Mouse (Mus musculus) MEL (cell line): ENCODE measurements around the gene Vps53. TPM values are rescaled to one million over a fixed set of nuclear protein-coding genes. Genes with fewer than 3 reads are reported as not detected.
"Not testable (repeated sequence)": the region's sequence is repeated elsewhere in the genome, so short reads cannot be mapped to it uniquely, and the experiment has no call there.

Experiments
- DNase-seq: peaks from one replicate; pipeline ENCODE4 v3.0.0; 2011; ENCODE audit warnings: low read depth, low spot score
- H3K27ac ChIP-seq: 2 replicates; pipeline ENCODE4 v1.5.1; 2012; ENCODE audit warnings: low read depth, mild to moderate bottlenecking, control low read depth, low read length, moderate library complexity; ENCODE audit not compliant: control insufficient read depth
- H3K27me3 ChIP-seq, 2 experiments: fragments of 150-350 bp in 1 of 2; sonication (generic) in 1 of 2; 2 replicates each; pipeline ENCODE4 v1.6.1; 2012; ENCODE audit warnings: low read length in 2 of 2, mild to moderate bottlenecking in 2 of 2, improper control_type of control experiment in 1 of 2, moderate library complexity in 1 of 2; ENCODE audit not compliant: insufficient read depth in 2 of 2, control insufficient read depth in 1 of 2
- H3K36me3 ChIP-seq, 2 experiments: 2 replicates each; pipeline ENCODE4 v1.6.1; 2012 to 2014; ENCODE audit warnings: low read length in 2 of 2, improper control_type of control experiment in 1 of 2, inconsistent platforms in 1 of 2, mild to moderate bottlenecking in 1 of 2; ENCODE audit not compliant: insufficient read depth in 2 of 2, control insufficient read depth in 1 of 2
- H3K4me1 ChIP-seq, 2 experiments: fragments of 150-350 bp in 1 of 2; sonication (generic) in 1 of 2; 2 replicates each; pipeline ENCODE4 v1.6.1; 2012; ENCODE audit warnings: low read length in 2 of 2, improper control_type of control experiment in 1 of 2, mild to moderate bottlenecking in 1 of 2; ENCODE audit not compliant: insufficient read depth in 2 of 2, control insufficient read depth in 1 of 2
- H3K4me3 ChIP-seq, 2 experiments: fragments of 150-350 bp in 1 of 2; sonication (generic) in 1 of 2; 2 replicates each; pipeline ENCODE4 v1.5.1; 2012; ENCODE audit warnings: low read depth in 2 of 2, low read length in 2 of 2, mild to moderate bottlenecking in 2 of 2, moderate library complexity in 2 of 2, control low read depth in 1 of 2, improper control_type of control experiment in 1 of 2; ENCODE audit not compliant: control insufficient read depth in 1 of 2, insufficient read depth in 1 of 2
- H3K79me2 ChIP-seq: 2 replicates; pipeline ENCODE4 v1.6.1; 2012; ENCODE audit warnings: mild to moderate bottlenecking, low read length, moderate library complexity; ENCODE audit not compliant: control insufficient read depth, poor library complexity, insufficient read depth
- H3K9ac ChIP-seq: 2 replicates; pipeline ENCODE4 v1.6.1; 2012; ENCODE audit warnings: low read depth, mild to moderate bottlenecking, control low read depth, low read length, moderate library complexity; ENCODE audit not compliant: control insufficient read depth, poor library complexity, severe bottlenecking
- H3K9me3 ChIP-seq: fragments of 150-350 bp; sonication (generic); replicated peaks from 2 replicates; pipeline ENCODE4 v1.6.1; 2012; ENCODE audit warnings: mild to moderate bottlenecking, low read length, improper control_type of control experiment, moderate library complexity; ENCODE audit not compliant: insufficient read depth
- BHLHE40 ChIP-seq: IDR thresholded peaks from 2 replicates; pipeline ENCODE4 v1.6.1; 2012; ENCODE audit warnings: low read depth, mild to moderate bottlenecking, inconsistent platforms, low read length, improper control_type of control experiment, borderline replicate concordance
- CTCF ChIP-seq, 3 experiments: IDR thresholded peaks in 2 of 3; conservative IDR thresholded peaks in 1 of 3; 2 replicates each; pipeline ENCODE4 v1.5.1; 2011 to 2012; ENCODE audit warnings: low read length in 3 of 3, low read depth in 2 of 3, mild to moderate bottlenecking in 2 of 3, improper control_type of control experiment in 1 of 3, inconsistent platforms in 1 of 3, mixed read lengths in 1 of 3, moderate library complexity in 1 of 3; ENCODE audit not compliant: control insufficient read depth in 1 of 3, insufficient read depth in 1 of 3, poor library complexity in 1 of 3, severe bottlenecking in 1 of 3
- ETS1 ChIP-seq: IDR thresholded peaks from 2 replicates; pipeline ENCODE4 v1.6.1; 2012; ENCODE audit warnings: low read depth, mild to moderate bottlenecking, inconsistent platforms, low read length, improper control_type of control experiment, moderate library complexity
- GABPA ChIP-seq: IDR thresholded peaks from 2 replicates; pipeline ENCODE4 v1.6.1; 2012; ENCODE audit warnings: low read depth, mild to moderate bottlenecking, inconsistent platforms, low read length, improper control_type of control experiment, moderate library complexity
- JUND ChIP-seq: IDR thresholded peaks from 2 replicates; pipeline ENCODE4 v1.6.1; 2011; ENCODE audit warnings: low read depth, mild to moderate bottlenecking, improper control_type of control experiment, low read length
- KAT2A ChIP-seq: conservative IDR thresholded peaks from 2 replicates; pipeline ENCODE4 v1.6.1; 2012; ENCODE audit warnings: low read depth, low read length, improper control_type of control experiment, inconsistent platforms
- MAFK ChIP-seq: IDR thresholded peaks from 2 replicates; pipeline ENCODE4 v1.6.1; 2011; ENCODE audit warnings: low read depth, mild to moderate bottlenecking, low read length, improper control_type of control experiment, borderline replicate concordance
- MAX ChIP-seq: IDR thresholded peaks from 2 replicates; pipeline ENCODE4 v1.6.1; 2011; ENCODE audit warnings: low read length, improper control_type of control experiment
- MAZ ChIP-seq: IDR thresholded peaks from 2 replicates; pipeline ENCODE4 v1.6.1; 2012; ENCODE audit warnings: low read depth, mild to moderate bottlenecking, inconsistent platforms, low read length, improper control_type of control experiment
- NELFE ChIP-seq: IDR thresholded peaks from 2 replicates; pipeline ENCODE4 v1.6.1; 2011; ENCODE audit warnings: low read depth, low read length, improper control_type of control experiment
- NRF1 ChIP-seq: IDR thresholded peaks from 2 replicates; pipeline ENCODE4 v1.6.1; 2014; ENCODE audit warnings: low read depth, mild to moderate bottlenecking, inconsistent platforms, low read length, improper control_type of control experiment, moderate library complexity; ENCODE audit not compliant: poor library complexity, insufficient read depth, severe bottlenecking
- POLR2A ChIP-seq, 2 experiments: IDR thresholded peaks; 2 replicates each; pipeline ENCODE4 v1.6.1; 2011 to 2012; ENCODE audit warnings: low read length in 2 of 2, mild to moderate bottlenecking in 2 of 2, control low read depth in 1 of 2, improper control_type of control experiment in 1 of 2, low read depth in 1 of 2, moderate library complexity in 1 of 2; ENCODE audit not compliant: control insufficient read depth in 1 of 2, insufficient read depth in 1 of 2, poor library complexity in 1 of 2
- POLR2AphosphoS2 ChIP-seq: IDR thresholded peaks from 2 replicates; pipeline ENCODE4 v1.6.1; 2011; ENCODE audit warnings: low read length, improper control_type of control experiment
- POLR2AphosphoS5 ChIP-seq: IDR thresholded peaks from 2 replicates; pipeline ENCODE4 v1.6.1; 2012; ENCODE audit warnings: low read depth, borderline replicate concordance, mild to moderate bottlenecking, inconsistent platforms, low read length, moderate library complexity, mixed read lengths
- RAD21 ChIP-seq: IDR thresholded peaks from 2 replicates; pipeline ENCODE4 v1.6.1; 2011; ENCODE audit warnings: mild to moderate bottlenecking, low read depth, low read length, improper control_type of control experiment
- SMC3 ChIP-seq: IDR thresholded peaks from 2 replicates; pipeline ENCODE4 v1.6.1; 2011; ENCODE audit warnings: low read depth, low read length, improper control_type of control experiment
- TAL1 ChIP-seq: IDR thresholded peaks from 2 replicates; pipeline ENCODE4 v1.6.1; 2012; ENCODE audit warnings: mild to moderate bottlenecking, inconsistent platforms, low read length, moderate library complexity, mixed read lengths
- USF1 ChIP-seq: IDR thresholded peaks from 2 replicates; pipeline ENCODE4 v1.6.1; 2014; ENCODE audit warnings: low read depth, mild to moderate bottlenecking, inconsistent platforms, low read length, improper control_type of control experiment, moderate library complexity
- ZC3H11A ChIP-seq: IDR thresholded peaks from 2 replicates; pipeline ENCODE4 v1.6.1; 2012; ENCODE audit warnings: low read depth, mild to moderate bottlenecking, inconsistent platforms, low read length, improper control_type of control experiment
- ZMIZ1 ChIP-seq: IDR thresholded peaks from 2 replicates; pipeline ENCODE4 v1.6.1; 2012; ENCODE audit warnings: low read depth, mild to moderate bottlenecking, inconsistent platforms, low read length, improper control_type of control experiment, moderate library complexity
- polyA plus RNA-seq, 2 experiments: library from polyadenylated mRNA; stranded (reverse) in 1 of 2; unstranded in 1 of 2; fragments of >175 nt in 1 of 2; fragments of >200 nt in 1 of 2; gene quantifications; 2 replicates each; pipeline versions ENCODE4 v1.2.1 to v1.2.4; 2012; ENCODE audit warnings: low replicate concordance in 2 of 2, low read depth in 1 of 2; ENCODE audit not compliant: insufficient read length in 2 of 2, insufficient read depth in 1 of 2, missing spikeins in 1 of 2
- total RNA-seq: library from RNA; depleted of rRNA; stranded (reverse); fragments of 300-350 nt; gene quantifications from 2 replicates; pipeline ENCODE4 v1.2.3, GENCODE M21; 2012

The Vps53 gene
- total and polyA plus RNA-seq, 3 experiments: 38.4 to 50.4 TPM; not detected in 1

- no peak overlapping the region for H3K27ac ChIP-seq
- H3K9ac ChIP-seq: no peak overlapping the region
- H3K79me2 ChIP-seq: no peaks in the 10 kb centered on the region
- peaks cover 0 to 13% of the 10 kb centered on the region in 2 experiments; a peak in 2 of 4 replicates for H3K36me3 ChIP-seq
- peaks cover 0 to 2% of the 10 kb centered on the region in 2 experiments; a peak in 2 of 4 replicates for H3K27me3 ChIP-seq
- TF ChIP-seq ETS1: no peak
- TF ChIP-seq NELFE: no peak
- no peak for TF ChIP-seq ZMIZ1
- no peak for TF ChIP-seq MAZ
- TF ChIP-seq GABPA: no peak
- TF ChIP-seq POLR2A (IDR thresholded peaks at IDR 0.05; ENCODE audit: control insufficient read depth in 1 of 2, insufficient read depth in 1 of 2, low read depth in 1 of 2, low read length in 2 of 2, poor library complexity in 1 of 2): no peak
- DNase-seq: no peak
- no peaks in the 10 kb centered on the region for H3K9me3 ChIP-seq
- peaks cover 6 to 26% of the 10 kb centered on the region in 2 experiments for H3K4me1 ChIP-seq
- no peak overlapping the region for H3K4me3 ChIP-seq
These were observed 171.3 kb downstream of the Vps53 start for GRCm38 (mm10) chr11:76008162-76008561.

DNA sequence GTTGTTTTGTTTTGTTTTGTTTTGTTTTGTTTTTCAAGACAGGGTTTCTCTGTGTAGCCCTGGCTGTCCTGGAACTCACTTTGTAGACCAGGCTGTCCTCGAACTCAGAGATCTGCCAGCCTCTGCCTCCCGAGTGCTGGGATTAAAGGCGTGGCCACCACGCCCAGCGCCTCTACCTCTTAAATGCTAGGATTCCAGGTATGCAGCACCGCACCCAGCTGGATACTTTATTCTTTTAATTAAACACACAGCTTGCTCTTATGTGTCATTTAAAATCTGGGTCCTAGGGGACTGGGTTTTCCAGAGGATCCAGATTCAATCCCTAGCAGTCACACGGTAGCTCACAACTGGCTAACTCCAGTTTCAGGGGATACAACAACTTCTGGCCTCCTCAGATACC is 175.2 kb downstream of the Vps53 start:
- Histone ChIP-seq H3K4me1 (peaks cover 0 to 14% of the 10 kb centered on the region in 2 experiments; a peak in 2 of 4 replicates), H3K27me3 (peaks cover 5 to 20% of the 10 kb centered on the region in 2 experiments)
- H3K9me3 ChIP-seq, H3K4me3 ChIP-seq, DNase-seq, H3K79me2 ChIP-seq, H3K9ac ChIP-seq, H3K27ac ChIP-seq, H3K36me3 ChIP-seq: not testable (repeated sequence)

DNA sequence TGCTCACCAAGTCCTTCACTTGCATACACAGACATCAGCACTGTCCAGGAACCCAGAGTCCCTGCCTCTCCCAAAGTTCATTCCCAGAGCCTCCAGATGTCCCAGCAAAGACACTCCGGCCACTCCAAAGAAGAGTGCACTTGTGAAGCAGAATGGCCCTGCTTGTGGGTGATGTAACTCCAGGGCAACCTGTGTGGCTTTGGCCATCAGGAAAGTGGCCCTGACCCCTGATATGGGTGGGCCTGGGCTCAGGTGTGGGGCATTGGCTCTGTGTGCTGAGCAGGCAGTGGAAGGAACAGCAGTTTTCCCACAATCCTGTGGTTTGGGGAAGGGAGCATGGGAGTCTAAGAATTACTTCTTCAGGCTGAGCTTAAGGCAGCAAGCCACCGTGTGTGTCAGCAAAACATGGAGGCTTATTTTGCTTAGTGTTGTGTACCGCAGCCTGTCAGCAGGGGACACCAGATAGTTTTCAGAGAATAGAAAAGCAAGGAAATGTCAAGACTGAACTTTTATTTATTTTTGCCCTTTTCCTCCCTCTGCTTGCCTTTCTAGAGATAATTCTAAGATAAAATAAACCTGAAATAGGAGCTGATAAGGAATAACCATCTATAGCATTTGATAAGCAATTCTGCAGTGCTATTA is 178.1 kb downstream of the Vps53 start:
- peaks cover 5 to 20% of the 10 kb centered on the region in 2 experiments for H3K27me3 ChIP-seq
- H3K4me3 ChIP-seq: no peak overlapping the region
- H3K27ac ChIP-seq: no peak overlapping the region
- DNase-seq: peak; percentile 45
- H3K36me3 ChIP-seq: no peaks in the 10 kb centered on the region; a peak in 1 of 4 replicates
- H3K4me1 ChIP-seq: peaks cover 0 to 7% of the 10 kb centered on the region in 2 experiments; a peak in 1 of 4 replicates
- no peak for TF ChIP-seq POLR2A (IDR thresholded peaks at IDR 0.05; ENCODE audit: control insufficient read depth in 1 of 2, insufficient read depth in 1 of 2, low read depth in 1 of 2, low read length in 2 of 2, poor library complexity in 1 of 2)
- no peak for TF ChIP-seq MAFK
- TF ChIP-seq CTCF (IDR thresholded peaks at IDR 0.05 in 2 of 3, conservative IDR thresholded peaks at IDR 0.05 in 1 of 3; ENCODE audit: control insufficient read depth in 1 of 3, insufficient read depth in 1 of 3, low read depth in 2 of 3, low read length in 3 of 3, poor library complexity in 1 of 3, severe bottlenecking in 1 of 3): peak in 1 of 3 experiments; percentile 59; a peak in 3 of 6 replicates
- no peak for TF ChIP-seq POLR2AphosphoS5
- no peak for TF ChIP-seq USF1
- TF ChIP-seq RAD21: peak; percentile 54
- no peak for TF ChIP-seq TAL1
- TF ChIP-seq JUND: no peak
- TF ChIP-seq NELFE: no peak
- no peak for TF ChIP-seq NRF1
- TF ChIP-seq MAX: no peak
- peak; percentile 53 for TF ChIP-seq ZC3H11A
- peak; percentile 67 for TF ChIP-seq SMC3
- no peak for TF ChIP-seq BHLHE40
- TF ChIP-seq POLR2AphosphoS2: no peak
- TF ChIP-seq KAT2A: no peak
- no peak for TF ChIP-seq GABPA
- no peaks in the 10 kb centered on the region for H3K9me3 ChIP-seq
- no peaks in the 10 kb centered on the region for H3K79me2 ChIP-seq
- no peak overlapping the region for H3K9ac ChIP-seq
